Mouse (Mus musculus) MEL (cell line): ENCODE results near the gene Kctd6.
"Not testable (repeated sequence)": the region's sequence is repeated elsewhere in the genome, so short reads cannot be mapped to it uniquely, and the experiment has no call there.

Experiments used
- CTCF ChIP-seq, 3 experiments: IDR thresholded peaks in 2 of 3; conservative IDR thresholded peaks in 1 of 3; 2 replicates each; pipeline ENCODE4 v1.5.1; 2011 to 2012; ENCODE audit warnings: low read length in 3 of 3, low read depth in 2 of 3, mild to moderate bottlenecking in 2 of 3, improper control_type of control experiment in 1 of 3, inconsistent platforms in 1 of 3, mixed read lengths in 1 of 3, moderate library complexity in 1 of 3; ENCODE audit not compliant: control insufficient read depth in 1 of 3, insufficient read depth in 1 of 3, poor library complexity in 1 of 3, severe bottlenecking in 1 of 3
- EP300 ChIP-seq, 2 experiments: IDR thresholded peaks; 2 replicates each; pipeline ENCODE4 v1.6.1; 2011; ENCODE audit warnings: improper control_type of control experiment in 2 of 2, low read length in 2 of 2, low read depth in 1 of 2, mild to moderate bottlenecking in 1 of 2
- GATA1 ChIP-seq: IDR thresholded peaks from 2 replicates; pipeline ENCODE4 v1.6.1; 2011; ENCODE audit warnings: low read depth, low read length, improper control_type of control experiment
- NELFE ChIP-seq: IDR thresholded peaks from 2 replicates; pipeline ENCODE4 v1.6.1; 2011; ENCODE audit warnings: low read depth, low read length, improper control_type of control experiment
- NRF1 ChIP-seq: IDR thresholded peaks from 2 replicates; pipeline ENCODE4 v1.6.1; 2014; ENCODE audit warnings: low read depth, mild to moderate bottlenecking, inconsistent platforms, low read length, improper control_type of control experiment, moderate library complexity; ENCODE audit not compliant: poor library complexity, insufficient read depth, severe bottlenecking
- POLR2A ChIP-seq, 2 experiments: IDR thresholded peaks; 2 replicates each; pipeline ENCODE4 v1.6.1; 2011 to 2012; ENCODE audit warnings: low read length in 2 of 2, mild to moderate bottlenecking in 2 of 2, control low read depth in 1 of 2, improper control_type of control experiment in 1 of 2, low read depth in 1 of 2, moderate library complexity in 1 of 2; ENCODE audit not compliant: control insufficient read depth in 1 of 2, insufficient read depth in 1 of 2, poor library complexity in 1 of 2
- POLR2AphosphoS2 ChIP-seq: IDR thresholded peaks from 2 replicates; pipeline ENCODE4 v1.6.1; 2011; ENCODE audit warnings: low read length, improper control_type of control experiment
- RAD21 ChIP-seq: IDR thresholded peaks from 2 replicates; pipeline ENCODE4 v1.6.1; 2011; ENCODE audit warnings: mild to moderate bottlenecking, low read depth, low read length, improper control_type of control experiment
- TAL1 ChIP-seq: IDR thresholded peaks from 2 replicates; pipeline ENCODE4 v1.6.1; 2012; ENCODE audit warnings: mild to moderate bottlenecking, inconsistent platforms, low read length, moderate library complexity, mixed read lengths
- ZMIZ1 ChIP-seq: IDR thresholded peaks from 2 replicates; pipeline ENCODE4 v1.6.1; 2012; ENCODE audit warnings: low read depth, mild to moderate bottlenecking, inconsistent platforms, low read length, improper control_type of control experiment, moderate library complexity

- not testable (repeated sequence) for TF ChIP-seq NRF1; ZMIZ1; CTCF (IDR thresholded peaks at IDR 0.05 in 2 of 3, conservative IDR thresholded peaks at IDR 0.05 in 1 of 3; ENCODE audit: control insufficient read depth in 1 of 3, insufficient read depth in 1 of 3, low read depth in 2 of 3, low read length in 3 of 3, poor library complexity in 1 of 3, severe bottlenecking in 1 of 3); GATA1; POLR2AphosphoS2; EP300 (IDR thresholded peaks at IDR 0.05; ENCODE audit: low read depth in 1 of 2, low read length in 2 of 2); NELFE; POLR2A (IDR thresholded peaks at IDR 0.05; ENCODE audit: control insufficient read depth in 1 of 2, insufficient read depth in 1 of 2, low read depth in 1 of 2, low read length in 2 of 2, poor library complexity in 1 of 2); TAL1; RAD21
Measured at GRCm38 (mm10) chr14:8271281-8271680, 57.3 kb downstream of the Kctd6 start.
